Mouse (Mus musculus) mature B cell (primary cell): ENCODE results near the gene Atp8b2.

Experiments used
- in situ Hi-C: fragments of 300-500 bp; cut with MboI; formaldehyde crosslinking; loops from 2 replicates; pipeline ENCODE4 v1.14.3; 2019

Gene Atp8b2

DNA sequence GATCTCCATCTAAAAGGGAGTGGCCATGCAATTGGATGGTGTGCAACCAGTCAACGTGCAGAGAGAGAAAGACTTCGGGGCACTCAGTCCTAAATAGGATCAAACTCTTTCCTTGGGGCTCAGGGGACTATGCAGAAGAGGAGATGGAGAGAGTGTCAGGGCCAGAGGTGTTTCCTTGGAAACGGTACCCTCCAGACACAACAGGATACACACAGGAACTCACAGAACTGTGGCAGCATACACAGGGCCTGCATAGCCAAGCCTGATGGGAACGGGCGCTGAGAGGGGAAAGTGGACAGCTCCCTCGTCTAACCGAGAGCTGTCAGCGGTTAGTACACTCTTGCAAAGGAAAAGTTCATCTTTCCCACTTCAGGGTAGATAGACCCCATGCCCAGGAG, 63.8 kb downstream of the Atp8b2 start:
- in situ Hi-C loops, result no loop called here

DNA sequence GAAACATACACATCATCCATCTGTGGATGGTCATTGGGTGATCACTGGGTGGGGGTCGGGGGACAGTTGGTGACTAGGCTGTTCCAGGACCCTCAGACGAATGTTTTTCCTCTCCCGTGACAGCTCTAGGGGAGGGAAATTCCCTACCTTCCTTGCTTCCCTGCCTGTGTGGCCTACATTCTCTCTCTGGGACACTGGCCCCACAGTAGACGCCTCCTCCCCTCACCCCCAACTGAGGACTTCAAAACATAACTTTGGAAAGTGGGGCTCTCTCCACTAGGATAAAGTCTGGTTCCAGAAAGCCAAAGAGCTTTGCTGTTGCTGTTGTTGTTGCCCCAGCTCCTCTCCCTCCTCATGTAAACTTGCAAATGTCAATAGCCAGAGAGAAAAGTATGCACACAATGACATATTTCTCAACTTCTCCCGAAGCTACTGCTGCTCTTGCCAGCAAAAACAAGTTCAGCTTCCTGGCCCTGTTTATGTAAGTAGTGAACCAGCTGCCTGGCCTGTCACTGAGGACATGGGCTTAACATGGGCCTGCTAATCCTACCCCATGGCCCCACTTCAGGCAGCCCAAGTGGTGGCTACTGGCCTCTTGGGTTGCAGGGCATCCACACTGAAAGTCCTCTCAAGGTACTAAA, 64.3 kb downstream of the Atp8b2 start:
- in situ Hi-C loops, result no loop called here

DNA sequence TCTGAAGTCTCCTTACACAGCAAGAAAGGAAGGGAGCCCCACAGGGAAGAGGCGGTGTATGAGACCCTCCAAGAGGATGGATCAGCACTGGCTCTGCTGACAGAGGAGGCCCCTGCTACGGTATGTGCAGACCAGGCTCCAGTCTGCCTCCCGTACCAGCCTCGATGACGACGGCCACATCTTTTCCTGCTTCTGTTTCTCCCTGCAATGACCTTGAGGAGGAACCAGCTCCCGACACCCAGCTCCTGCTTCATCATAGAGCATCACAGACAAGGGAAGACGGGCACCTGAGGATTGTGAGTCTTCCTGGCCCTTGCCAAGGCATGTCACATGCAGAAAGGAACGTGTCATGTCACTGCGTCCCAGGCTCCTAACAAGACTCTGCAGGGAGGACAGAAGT, 65.3 kb downstream of the Atp8b2 start:
- in situ Hi-C loops, result no loop called here

DNA sequence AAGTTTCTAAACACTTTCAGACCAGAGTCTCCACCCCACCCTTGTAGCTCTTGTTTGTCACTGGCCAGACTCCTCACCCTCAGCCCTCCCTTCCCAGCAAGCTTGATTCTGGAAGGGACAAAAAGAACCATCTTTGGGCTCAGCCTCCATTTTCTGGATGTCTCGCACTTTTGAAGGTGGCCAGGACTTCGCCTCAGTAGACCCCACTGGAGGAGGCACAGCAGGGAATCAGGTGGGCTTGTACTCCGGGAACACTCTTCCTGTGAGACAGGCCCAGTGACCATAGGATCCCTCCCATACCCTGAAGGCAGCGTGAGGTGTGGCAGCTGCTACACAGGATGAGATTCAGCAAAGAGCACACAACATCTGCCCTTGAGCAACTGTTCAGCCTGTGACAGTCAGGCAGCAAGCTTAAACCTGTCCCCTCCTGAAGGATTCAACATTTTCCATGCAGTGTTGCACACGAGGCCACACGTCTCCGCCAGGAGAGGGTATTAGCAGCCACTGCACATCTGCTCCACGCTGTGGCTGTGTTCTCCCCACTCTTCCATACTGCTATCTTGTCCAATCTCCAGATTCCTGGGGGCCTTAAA, 66.0 kb downstream of the Atp8b2 start:
- in situ Hi-C loops, result no loop called here

DNA sequence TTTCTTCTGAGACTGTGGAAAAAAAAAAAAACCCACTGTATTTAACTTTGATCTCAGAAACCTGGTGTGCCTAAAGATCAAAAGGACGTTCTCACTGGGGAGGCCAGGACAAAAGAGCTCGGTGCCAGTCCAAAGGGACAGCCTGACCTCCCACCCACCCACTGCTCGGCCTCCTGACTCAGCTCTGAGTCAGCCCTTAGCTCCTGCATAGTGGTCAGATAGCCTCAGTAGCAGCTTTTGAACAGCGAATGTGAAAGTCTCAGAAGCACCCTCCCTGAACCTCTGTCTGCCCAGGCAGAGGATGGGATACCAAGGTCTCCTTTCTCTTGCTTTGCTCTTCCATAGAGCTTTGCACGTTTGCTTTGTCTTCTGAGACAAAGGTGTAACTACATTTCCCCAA, 66.7 kb downstream of the Atp8b2 start:
- in situ Hi-C loops, result no loop called here

DNA sequence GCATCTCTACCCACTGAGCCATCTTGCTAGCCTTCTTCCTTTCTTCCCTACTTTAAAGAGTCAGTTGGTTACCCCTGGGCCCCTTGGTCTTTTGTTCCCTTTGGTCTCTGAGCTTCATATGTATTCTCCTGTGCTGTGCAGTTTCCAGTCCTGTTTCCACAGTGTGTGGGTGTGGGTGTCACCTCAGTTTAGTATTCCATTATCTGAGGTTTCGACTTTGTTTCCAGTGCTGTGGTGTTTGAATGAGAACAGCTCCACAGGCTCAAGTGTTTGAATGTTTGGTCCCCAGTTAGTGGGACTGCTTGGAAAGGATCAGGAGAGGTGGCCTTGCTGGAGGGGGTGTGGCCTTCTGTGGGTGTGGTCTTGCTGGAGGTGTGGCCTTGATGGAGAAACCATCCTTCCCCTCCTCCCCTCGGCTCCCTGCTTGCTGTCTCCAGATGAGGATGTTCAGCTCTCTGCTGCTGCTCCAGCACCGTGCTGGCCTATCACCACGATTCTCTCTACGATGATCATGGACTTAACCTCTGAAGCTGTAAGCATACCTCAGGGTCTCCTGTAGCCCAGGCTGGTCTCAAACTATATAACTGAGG, 70.7 kb downstream of the Atp8b2 start:
- in situ Hi-C loops, result no loop called here

DNA sequence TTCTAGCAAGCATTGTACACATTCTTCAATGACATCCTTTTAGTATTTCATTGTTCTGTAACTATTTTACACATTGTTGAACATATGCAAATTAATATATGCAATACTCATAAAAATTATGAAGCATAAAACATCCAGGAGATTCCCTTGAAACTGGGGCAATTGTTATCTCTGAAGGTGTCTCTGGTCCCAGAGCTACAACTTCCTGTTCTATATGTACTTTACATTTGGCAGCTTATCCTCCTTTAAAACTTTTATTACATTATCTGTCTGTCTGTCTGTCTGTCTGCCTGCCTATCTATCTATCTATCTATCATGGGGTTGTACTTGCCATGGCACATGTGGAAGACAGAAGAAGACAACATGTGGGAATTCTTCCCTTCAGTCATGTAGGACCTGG, 71.6 kb downstream of the Atp8b2 start:
- in situ Hi-C loops, result no loop called here

DNA sequence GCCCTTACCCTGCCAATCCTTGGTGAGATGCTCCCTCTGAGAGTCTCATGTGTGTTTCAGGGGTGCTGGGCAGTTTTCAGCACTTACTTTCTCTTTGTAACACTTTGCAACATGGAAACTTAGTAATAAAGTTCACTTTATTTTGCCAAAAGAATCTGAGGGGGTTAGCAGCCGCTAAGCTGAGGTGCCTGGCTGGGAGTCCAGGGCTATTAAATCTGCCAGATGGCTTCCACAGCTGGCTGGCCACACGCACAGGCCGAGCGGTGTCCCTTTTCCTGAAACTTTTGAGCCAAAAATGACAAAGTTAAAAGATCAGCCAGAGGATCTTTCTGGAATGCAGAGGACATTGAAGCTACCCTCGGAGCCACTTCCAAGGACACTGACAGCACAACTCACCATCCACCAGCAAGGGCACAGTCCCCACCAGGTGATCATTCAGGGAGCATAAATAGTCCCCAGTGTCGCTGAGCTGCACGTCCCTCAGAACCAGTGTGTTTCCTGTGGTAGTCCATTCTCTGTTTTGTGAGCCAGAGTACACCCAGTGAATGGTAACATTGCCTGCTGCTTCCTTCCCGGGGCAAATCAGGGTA, 73.4 kb downstream of the Atp8b2 start:
- in situ Hi-C loops, result no loop called here
